Mouse (Mus musculus): ENCODE measurements around the gene Bicd2. TPM values are rescaled to one million over a fixed set of nuclear protein-coding genes. Genes with fewer than 3 reads are reported as not detected.

Bicd2 gene
- polyA plus RNA-seq (2012; rRNA removed) = 17.0 and 17.6 TPM in 2 replicates

GRCm38 (mm10) chr13:49341012-49341830 lies at the start of gene Bicd2:
TSS of gene Bicd2 (plus strand) at chr13:49341585.
- under 1% methylated on average over 74 of the region's 74 CpGs for WGBS
- Histone ChIP-seq H3K4me1 (ENCODE audit: control insufficient read depth, insufficient read depth, low read length) (peaks cover 21% of the 10 kb centered on the region), H3K36me3 (ENCODE audit: control insufficient read depth, insufficient read depth, low read length) (no peaks in the 10 kb centered on the region), H3K27me3 (replicated peaks; ENCODE audit: control insufficient read depth, insufficient read depth, low read length) (no peaks in the 10 kb centered on the region), H3K27ac (ENCODE audit: insufficient read depth, low read depth, low read length) (peak within 1 kb of the TSS; percentile 13; the same call in 1 of the 2 replicates), H3K4me3 (ENCODE audit: insufficient read depth, low read depth, low read length) (peak within 1 kb of the TSS; percentile 78)
- no peak for TF ChIP-seq CTCF (conservative IDR thresholded peaks at IDR 0.05; ENCODE audit: insufficient read depth, insufficient read length, low read depth, low read length)
- TF ChIP-seq POLR2A (IDR thresholded peaks at IDR 0.05; ENCODE audit: low read depth, low read length) = no peak
- peak; percentile 98 for DNase-seq

GRCm38 (mm10) chr13:49291949-49292348 lies 49.4 kb upstream of the Bicd2 start:
- Histone ChIP-seq H3K4me1 (ENCODE audit: control insufficient read depth, insufficient read depth, low read length) (no peaks in the 10 kb centered on the region), H3K4me3 (ENCODE audit: insufficient read depth, low read depth, low read length) (no peak overlapping the region), H3K27ac (ENCODE audit: insufficient read depth, low read depth, low read length) (no peak overlapping the region), H3K27me3 (replicated peaks; ENCODE audit: control insufficient read depth, insufficient read depth, low read length) (no peaks in the 10 kb centered on the region), H3K36me3 (ENCODE audit: control insufficient read depth, insufficient read depth, low read length) (no peaks in the 10 kb centered on the region)
- DNase-seq = no peak
- TF ChIP-seq POLR2A (IDR thresholded peaks at IDR 0.05; ENCODE audit: low read depth, low read length) (no peak), CTCF (conservative IDR thresholded peaks at IDR 0.05; ENCODE audit: insufficient read depth, insufficient read length, low read depth, low read length) (no peak)
- 89% methylated on average over 6 of the region's 6 CpGs for WGBS

- 77% methylated on average over 9 of the region's 9 CpGs for WGBS
- H3K36me3 ChIP-seq (ENCODE audit: control insufficient read depth, insufficient read depth, low read length) = no peaks in the 10 kb centered on the region
- H3K27me3 ChIP-seq (replicated peaks; ENCODE audit: control insufficient read depth, insufficient read depth, low read length) = no peaks in the 10 kb centered on the region
- TF ChIP-seq CTCF (conservative IDR thresholded peaks at IDR 0.05; ENCODE audit: insufficient read depth, insufficient read length, low read depth, low read length) = no peak
- TF ChIP-seq POLR2A (IDR thresholded peaks at IDR 0.05; ENCODE audit: low read depth, low read length) = no peak
- peaks cover 10% of the 10 kb centered on the region for H3K4me1 ChIP-seq (ENCODE audit: control insufficient read depth, insufficient read depth, low read length)
- no peak overlapping the region for H3K4me3 ChIP-seq (ENCODE audit: insufficient read depth, low read depth, low read length)
- no peak overlapping the region for H3K27ac ChIP-seq (ENCODE audit: insufficient read depth, low read depth, low read length)
- no peak for DNase-seq
These were observed 47.3 kb upstream of the Bicd2 start for GRCm38 (mm10) chr13:49294108-49294507.

GRCm38 (mm10) chr13:49296270-49296669 lies 45.1 kb upstream of the Bicd2 start:
- no peaks in the 10 kb centered on the region for H3K27me3 ChIP-seq (replicated peaks; ENCODE audit: control insufficient read depth, insufficient read depth, low read length)
- no peak for DNase-seq
- H3K27ac ChIP-seq (ENCODE audit: insufficient read depth, low read depth, low read length) = no peak overlapping the region
- no peaks in the 10 kb centered on the region for H3K36me3 ChIP-seq (ENCODE audit: control insufficient read depth, insufficient read depth, low read length)
- peaks cover 14% of the 10 kb centered on the region for H3K4me1 ChIP-seq (ENCODE audit: control insufficient read depth, insufficient read depth, low read length)
- H3K4me3 ChIP-seq (ENCODE audit: insufficient read depth, low read depth, low read length) = no peak overlapping the region
- TF ChIP-seq POLR2A (IDR thresholded peaks at IDR 0.05; ENCODE audit: low read depth, low read length) (no peak), CTCF (conservative IDR thresholded peaks at IDR 0.05; ENCODE audit: insufficient read depth, insufficient read length, low read depth, low read length) (no peak)
- 94% methylated on average over 7 of the region's 7 CpGs for WGBS

- Histone ChIP-seq H3K27me3 (replicated peaks; ENCODE audit: control insufficient read depth, insufficient read depth, low read length) (no peaks in the 10 kb centered on the region), H3K27ac (ENCODE audit: insufficient read depth, low read depth, low read length) (peak overlapping the region; percentile 69), H3K4me1 (ENCODE audit: control insufficient read depth, insufficient read depth, low read length) (peaks cover 14% of the 10 kb centered on the region), H3K4me3 (ENCODE audit: insufficient read depth, low read depth, low read length) (peak overlapping the region; percentile 15), H3K36me3 (ENCODE audit: control insufficient read depth, insufficient read depth, low read length) (no peaks in the 10 kb centered on the region)
- no peak for TF ChIP-seq CTCF (conservative IDR thresholded peaks at IDR 0.05; ENCODE audit: insufficient read depth, insufficient read length, low read depth, low read length)
- no peak for TF ChIP-seq POLR2A (IDR thresholded peaks at IDR 0.05; ENCODE audit: low read depth, low read length)
- DNase-seq = peak; percentile 87
- 23% methylated on average over 14 of the region's 14 CpGs for WGBS
These were observed 42.6 kb upstream of the Bicd2 start for GRCm38 (mm10) chr13:49298514-49299381.

GRCm38 (mm10) chr13:49300771-49301170 lies 40.6 kb upstream of the Bicd2 start:
- Histone ChIP-seq H3K4me1 (ENCODE audit: control insufficient read depth, insufficient read depth, low read length) (peaks cover 14% of the 10 kb centered on the region), H3K27me3 (replicated peaks; ENCODE audit: control insufficient read depth, insufficient read depth, low read length) (no peaks in the 10 kb centered on the region), H3K27ac (ENCODE audit: insufficient read depth, low read depth, low read length) (no peak overlapping the region; the same call in 1 of the 2 replicates), H3K4me3 (ENCODE audit: insufficient read depth, low read depth, low read length) (no peak overlapping the region), H3K36me3 (ENCODE audit: control insufficient read depth, insufficient read depth, low read length) (no peaks in the 10 kb centered on the region)
- 82% methylated on average over 1 of the region's 1 CpGs for WGBS
- no peak for DNase-seq
- no peak for TF ChIP-seq POLR2A (IDR thresholded peaks at IDR 0.05; ENCODE audit: low read depth, low read length)
- no peak for TF ChIP-seq CTCF (conservative IDR thresholded peaks at IDR 0.05; ENCODE audit: insufficient read depth, insufficient read length, low read depth, low read length)
